Mouse (Mus musculus) embryonic stem cell, embryonic (primary cell): Measurements from ENCODE around the gene Med27.

Source experiments
- CTCF ChIA-PET, 4 experiments: fragments of 300-600 bp in 2 of 4; fragments of 350-600 bp in 2 of 4; sonication (Branson Sonifier 250); formaldehyde crosslinking; loops; one replicate each; lab custom pipeline; 2022; ENCODE audit warnings: inconsistent platforms in 2 of 4; lab: Charles Lee
- POLR2A ChIA-PET, 4 experiments: fragments of 300-600 bp in 2 of 4; fragments of 350-600 bp in 2 of 4; sonication (Branson Sonifier 250); formaldehyde crosslinking; loops; one replicate each; lab custom pipeline; 2022; ENCODE audit warnings: antibody characterized with exemption in 4 of 4, inconsistent platforms in 1 of 4; lab: Charles Lee

Gene Med27

DNA sequence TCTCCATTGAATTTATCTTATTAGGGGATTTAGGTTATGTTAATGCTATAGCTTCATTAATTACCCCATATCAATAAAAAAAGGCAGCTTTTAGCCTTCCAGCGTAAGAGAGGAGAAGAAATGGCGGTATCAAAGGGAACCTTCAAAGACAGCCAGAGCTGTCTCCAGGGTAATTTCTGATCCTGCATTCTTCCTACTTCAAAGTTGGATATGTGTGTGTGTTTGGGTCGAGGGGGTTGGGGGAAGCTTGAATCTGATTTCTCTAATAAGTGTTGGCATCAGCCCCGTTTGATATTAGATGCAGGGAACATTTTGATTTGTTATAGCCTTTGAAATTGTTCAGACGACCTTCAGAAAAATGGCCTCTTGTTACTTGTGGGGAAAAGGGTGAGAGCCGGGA lies 158.2 kb downstream of the Med27 start:
- POLR2A ChIA-PET: interaction anchor here in 3 of 4 experiments (0.6 to 3.5 kb wide), 9 partner anchors 9 to 260 kb away, joined by 3 to 10 read pairs (median 4); no protein-coding TSS in a partner anchor

DNA sequence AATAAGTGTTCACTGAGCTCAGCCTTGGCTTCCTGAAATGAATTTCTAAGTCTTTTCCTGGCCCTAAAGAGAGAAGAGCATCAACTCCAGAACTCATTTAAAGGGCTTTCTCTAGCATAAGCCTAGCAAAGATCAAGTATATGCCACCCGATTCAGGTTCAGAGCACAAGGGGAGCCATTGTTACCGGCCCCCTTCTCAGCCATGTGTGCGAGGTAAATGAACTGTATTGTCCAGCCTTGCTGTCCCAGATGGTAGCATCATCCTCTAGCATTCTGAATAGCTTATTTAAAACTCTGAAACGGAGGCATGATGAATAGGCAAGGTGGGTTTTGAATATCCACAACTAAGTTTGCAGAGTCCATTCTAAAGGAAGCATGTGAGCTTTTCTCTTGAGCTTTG lies 159.8 kb downstream of the Med27 start:
- CTCF ChIA-PET: interaction anchor here in 1 of 4 experiments (1.0 kb wide), 1 partner anchor 313 kb away, joined by 3 read pairs; no protein-coding TSS in a partner anchor
- POLR2A ChIA-PET: interaction anchor here in 2 of 4 experiments (0.6 to 3.5 kb wide), 5 partner anchors 17 to 1400 kb away, joined by 3 to 10 read pairs (median 4); no protein-coding TSS in a partner anchor

More for the DNA sequence above, 158.2 kb downstream of the Med27 start:
- CTCF ChIA-PET: no interaction called here

DNA sequence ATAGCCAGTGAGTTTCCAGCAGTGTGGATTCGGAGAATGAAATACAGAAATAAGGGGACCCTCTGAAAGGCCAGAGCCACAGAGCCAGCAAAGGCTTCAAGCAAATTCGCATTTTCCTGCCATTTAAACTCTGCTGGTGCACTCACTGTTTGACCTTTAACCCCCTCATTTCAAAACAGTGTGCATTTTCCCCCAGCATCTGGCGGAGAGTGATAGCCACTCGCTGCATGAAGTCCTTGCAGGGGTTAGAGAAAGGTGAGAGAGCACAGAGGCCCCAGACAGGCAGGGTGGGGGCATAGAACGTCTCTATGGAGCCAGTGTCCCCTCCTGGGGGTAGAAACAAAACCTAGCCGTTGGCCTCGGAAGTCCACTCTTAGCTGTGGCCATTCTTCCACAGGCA lies 166.5 kb downstream of the Med27 start:
- POLR2A ChIA-PET: interaction anchor here in 2 of 4 experiments (0.8 to 3.9 kb wide), 5 partner anchors 9 to 291 kb away, joined by 3 to 21 read pairs (median 12); no protein-coding TSS in a partner anchor
- CTCF ChIA-PET: interaction anchor here in 1 of 4 experiments (0.6 kb wide), 1 partner anchor 29 kb away, joined by 3 read pairs; no protein-coding TSS in a partner anchor

DNA sequence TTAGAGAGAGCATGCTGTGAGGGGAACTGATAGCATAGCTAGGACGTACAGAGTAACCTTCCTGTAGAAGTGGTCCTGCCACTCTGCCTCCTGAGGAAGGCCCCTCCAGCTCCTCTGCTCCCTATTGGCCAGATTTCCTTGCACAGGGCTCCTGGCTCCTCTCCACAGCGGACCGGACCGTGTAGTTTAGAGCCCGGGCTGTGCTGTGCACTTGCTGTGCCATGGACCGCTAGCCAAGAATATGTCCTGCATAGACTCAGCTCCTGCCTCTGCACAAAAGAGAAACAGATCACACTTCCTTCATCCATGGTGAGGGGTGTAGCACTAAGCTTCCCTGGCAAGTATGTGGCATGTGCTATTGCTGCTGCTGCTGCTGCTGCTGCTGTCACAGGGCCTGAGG lies 168.2 kb downstream of the Med27 start:
- POLR2A ChIA-PET: interaction anchor here in 2 of 4 experiments (0.8 to 3.9 kb wide), 7 partner anchors 9 to 26 kb away, joined by 3 to 21 read pairs (median 3); no protein-coding TSS in a partner anchor
- CTCF ChIA-PET: interaction anchor here in 1 of 4 experiments (1.2 kb wide), 1 partner anchor 759 kb away, joined by 3 read pairs; no protein-coding TSS in a partner anchor

DNA sequence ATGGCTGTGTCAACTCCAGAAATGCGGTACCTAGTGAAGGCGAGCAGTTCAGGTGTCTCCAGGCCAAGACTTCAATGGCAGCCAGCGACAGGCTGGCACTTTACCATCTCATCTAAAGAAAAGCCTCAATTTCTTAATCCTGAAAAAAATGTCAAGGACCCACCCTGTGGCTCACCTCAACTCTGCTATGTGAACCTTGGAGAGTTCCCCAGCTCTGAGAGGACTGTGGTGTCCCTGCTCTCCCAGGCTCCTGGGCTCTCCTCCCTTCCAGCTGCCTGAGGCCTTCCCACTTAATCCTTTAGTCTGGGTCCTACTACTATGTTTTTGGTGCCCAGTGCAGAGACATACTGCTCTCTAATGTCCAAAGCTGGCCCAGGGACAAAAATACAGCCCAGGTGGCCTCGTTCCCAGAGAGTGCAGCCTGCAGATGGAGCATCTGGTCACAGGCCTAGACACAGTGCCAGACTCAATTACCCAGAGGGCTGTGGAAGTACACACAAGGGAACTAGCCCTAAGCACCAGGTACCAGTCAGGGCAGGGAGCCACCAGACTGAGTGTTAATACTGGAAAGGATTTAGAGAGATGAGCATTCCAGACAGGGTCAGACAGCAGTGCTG lies 169.3 kb downstream of the Med27 start:
- ChIA-PET CTCF (no interaction called here), POLR2A (interaction anchor here in 2 of 4 experiments (0.6 to 2.2 kb wide), 2 partner anchors 8 to 11 kb away, joined by 3 to 10 read pairs; no protein-coding TSS in a partner anchor)

DNA sequence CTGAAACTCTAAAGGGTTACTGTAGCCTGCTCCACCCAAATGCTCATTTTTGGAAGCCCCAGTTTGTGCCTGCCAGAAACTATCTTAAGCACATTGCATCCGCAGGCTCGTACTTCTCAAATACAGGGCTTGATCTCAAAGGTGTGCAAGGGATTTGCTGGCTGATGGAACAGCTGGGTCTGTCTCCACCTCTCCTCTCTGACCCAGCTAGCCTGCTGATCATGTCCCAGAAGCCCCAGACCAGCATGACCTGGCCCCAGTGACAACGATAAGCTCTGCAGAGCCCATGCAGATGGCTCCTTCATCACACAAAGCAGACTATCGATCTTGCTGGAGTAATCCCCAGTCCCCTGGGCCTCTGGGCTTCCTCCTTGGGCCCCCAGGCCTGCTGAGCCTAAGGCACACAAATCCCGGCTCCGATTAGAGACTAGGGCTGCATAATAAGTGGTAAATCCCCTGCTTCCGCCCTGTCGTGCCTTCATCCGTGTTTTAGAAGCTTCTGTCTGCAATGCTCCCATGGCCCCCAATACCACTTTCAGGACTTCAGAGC lies 170.1 kb downstream of the Med27 start:
- POLR2A ChIA-PET: interaction anchor here in 3 of 4 experiments (0.6 to 1.2 kb wide), 3 partner anchors 15 to 190 kb away, joined by 3 to 5 read pairs (median 3); no protein-coding TSS in a partner anchor
- CTCF ChIA-PET: interaction anchor here in 2 of 4 experiments (0.5 to 0.6 kb wide), 2 partner anchors 146 to 151 kb away, joined by 3 read pairs; no protein-coding TSS in a partner anchor

DNA sequence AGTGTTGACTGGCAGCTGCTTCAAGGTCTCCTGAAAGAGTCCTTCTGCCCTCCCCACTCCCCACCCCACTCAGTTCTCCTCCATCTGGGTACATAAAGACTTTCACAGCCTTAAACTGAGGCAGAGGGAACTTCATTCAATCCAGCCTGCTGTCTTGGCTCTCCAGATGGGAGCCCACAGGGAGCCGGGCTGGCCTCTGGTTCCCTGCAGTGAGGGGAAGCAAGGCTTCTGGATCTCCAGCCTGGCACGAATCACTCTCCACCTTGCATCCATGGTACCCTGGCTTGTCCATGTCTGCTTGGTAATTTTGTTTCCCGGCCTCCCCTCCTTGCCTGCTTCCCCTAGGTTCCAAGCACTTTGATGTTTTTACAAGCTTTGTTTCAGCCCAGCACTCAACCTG lies 172.8 kb downstream of the Med27 start:
- CTCF ChIA-PET: interaction anchor here in 1 of 4 experiments (0.7 kb wide), 1 partner anchor 8 kb away, joined by 3 read pairs; no protein-coding TSS in a partner anchor

DNA sequence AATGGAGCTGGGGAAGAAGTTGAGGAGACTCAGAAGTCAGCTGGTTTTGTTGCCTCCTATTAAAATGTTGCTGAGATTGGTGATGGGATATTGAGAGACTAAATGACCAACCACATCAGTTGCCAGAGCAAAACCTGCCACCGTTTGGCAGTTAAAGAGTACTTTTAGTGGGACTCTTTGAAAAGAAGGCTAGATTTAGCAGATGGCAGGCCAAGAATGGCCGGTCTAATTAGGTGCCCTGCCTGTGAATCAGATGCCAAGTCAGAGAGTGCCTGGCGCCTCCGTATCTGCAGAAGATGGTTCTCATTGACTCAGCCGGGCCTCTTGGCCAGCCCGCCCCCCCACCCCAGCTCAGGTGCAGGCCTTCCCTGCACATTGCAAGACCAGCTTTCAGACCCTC lies 173.6 kb downstream of the Med27 start:
- POLR2A ChIA-PET: interaction anchor here in 1 of 4 experiments (1.1 to 1.2 kb wide), 2 partner anchors 16 to 20 kb away, joined by 3 to 5 read pairs; no protein-coding TSS in a partner anchor
- CTCF ChIA-PET: interaction anchor here in 2 of 4 experiments (0.6 to 1.1 kb wide), 3 partner anchors 9 to 275 kb away, joined by 4 read pairs; no protein-coding TSS in a partner anchor

More for the DNA sequence above, 172.8 kb downstream of the Med27 start:
- POLR2A ChIA-PET: interaction anchor here in 2 of 4 experiments (0.7 to 1.2 kb wide), 2 partner anchors 15 to 19 kb away, joined by 3 to 5 read pairs; no protein-coding TSS in a partner anchor

DNA sequence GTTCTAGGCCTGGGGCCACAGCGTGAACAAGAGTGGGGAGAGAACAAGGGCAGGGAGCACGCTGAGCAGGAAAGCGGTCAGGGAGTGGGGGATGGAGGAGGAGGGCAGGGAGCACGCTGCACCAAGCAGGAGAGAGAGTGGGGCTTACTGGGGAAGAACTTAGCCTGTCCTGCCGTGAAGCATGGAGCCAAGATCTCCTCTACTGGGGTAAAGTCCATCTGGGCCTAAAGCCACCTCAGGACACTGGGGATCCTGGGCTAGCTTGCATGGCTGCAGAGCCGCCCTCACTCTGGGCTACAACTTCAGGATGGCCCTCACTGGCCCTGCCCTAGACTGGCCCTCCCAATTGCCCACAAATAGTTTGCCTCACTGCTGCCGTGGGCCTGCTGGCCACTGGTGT lies 174.9 kb downstream of the Med27 start:
- ChIA-PET CTCF (interaction anchor here in 1 of 4 experiments (0.9 to 1.1 kb wide), 3 partner anchors 12 to 276 kb away, joined by 3 to 4 read pairs (median 3); no protein-coding TSS in a partner anchor), POLR2A (interaction anchor here in 1 of 4 experiments (1.6 kb wide), 1 partner anchor 11 kb away, joined by 3 read pairs; no protein-coding TSS in a partner anchor)

DNA sequence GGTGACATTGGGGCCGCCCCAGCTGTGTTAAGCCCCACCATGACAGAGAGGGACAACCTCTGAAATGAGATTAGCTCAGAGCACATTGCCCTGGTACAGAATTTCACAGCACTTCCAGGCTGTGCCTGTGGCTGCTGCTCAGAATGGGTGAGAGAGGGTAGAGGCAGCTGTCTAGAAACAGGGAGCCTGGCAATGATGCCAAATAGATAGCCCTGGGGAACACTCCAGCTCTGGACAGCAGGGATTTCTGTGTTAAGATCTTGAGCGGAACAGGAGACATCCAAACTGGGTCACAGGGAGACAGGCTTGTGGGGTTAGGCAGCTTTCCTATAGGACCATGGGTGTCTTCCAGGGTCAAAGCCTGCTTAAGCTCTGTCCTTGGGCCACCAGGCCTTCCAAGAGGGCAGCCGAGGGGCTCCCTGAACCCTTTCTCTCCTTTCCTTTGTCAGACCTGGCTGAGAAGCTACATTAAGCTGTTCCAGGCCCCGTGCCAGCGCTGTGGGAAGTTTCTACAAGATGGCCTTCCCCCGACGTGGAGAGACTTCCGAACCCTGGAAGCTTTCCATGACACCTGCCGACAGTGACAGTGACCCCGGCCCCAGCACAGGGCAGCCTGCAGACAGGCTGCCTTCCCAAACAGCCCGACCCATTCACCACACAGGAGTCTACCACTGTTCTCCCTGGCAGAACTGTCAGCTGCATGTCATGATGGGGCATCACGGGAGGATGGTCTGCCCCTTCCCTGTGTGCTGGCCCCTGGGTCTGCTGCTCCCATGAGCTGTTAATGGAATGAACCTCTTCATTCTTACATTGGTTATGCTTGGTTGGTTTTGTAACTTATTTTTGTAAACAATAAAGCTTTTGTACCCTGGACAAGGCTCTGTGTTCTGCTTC lies 177.5 kb downstream of the Med27 start:
- ChIA-PET CTCF (interaction anchor here (0.5 to 1.4 kb wide), 10 partner anchors 9 to 328 kb away, joined by 3 to 19 read pairs (median 4); partner anchors contain the start of gene Med27 (in 1 of the 4)), POLR2A (interaction anchor here in 2 of 4 experiments (0.7 to 3.9 kb wide), 24 partner anchors 9 to 279 kb away, joined by 3 to 11 read pairs (median 4); no protein-coding TSS in a partner anchor)

DNA sequence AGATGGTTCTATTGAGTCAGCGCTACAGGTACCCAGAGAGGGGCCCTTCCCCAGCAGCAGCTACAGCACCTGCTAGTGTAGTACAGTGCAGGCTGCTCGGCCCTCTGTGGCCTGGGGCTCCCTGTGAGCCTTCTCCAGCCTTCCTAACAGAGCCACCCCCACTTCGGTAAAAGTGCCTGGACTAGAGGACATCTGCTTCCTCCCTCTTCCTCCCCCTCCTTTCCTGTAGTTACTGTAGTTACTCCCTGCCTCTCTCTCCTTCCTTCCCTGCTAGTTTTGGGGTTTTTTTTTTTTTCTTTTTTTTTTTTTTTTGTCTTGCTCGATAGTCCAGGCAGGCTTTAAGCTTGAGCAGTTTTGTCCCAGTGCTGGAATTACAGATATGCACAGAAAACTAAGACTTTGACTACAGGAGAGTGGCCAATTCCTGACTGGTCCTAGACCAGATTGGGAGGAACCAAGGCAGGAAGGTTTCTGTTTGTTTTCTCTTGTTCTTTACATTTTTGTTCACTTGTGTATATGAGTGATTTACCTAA lies 178.7 kb downstream of the Med27 start:
- POLR2A ChIA-PET: interaction anchor here in 2 of 4 experiments (0.7 to 3.9 kb wide), 12 partner anchors 11 to 219 kb away, joined by 3 to 11 read pairs (median 5); no protein-coding TSS in a partner anchor
- CTCF ChIA-PET: interaction anchor here in 3 of 4 experiments (0.6 to 1.4 kb wide), 5 partner anchors 29 to 292 kb away, joined by 3 to 6 read pairs (median 4); no protein-coding TSS in a partner anchor

DNA sequence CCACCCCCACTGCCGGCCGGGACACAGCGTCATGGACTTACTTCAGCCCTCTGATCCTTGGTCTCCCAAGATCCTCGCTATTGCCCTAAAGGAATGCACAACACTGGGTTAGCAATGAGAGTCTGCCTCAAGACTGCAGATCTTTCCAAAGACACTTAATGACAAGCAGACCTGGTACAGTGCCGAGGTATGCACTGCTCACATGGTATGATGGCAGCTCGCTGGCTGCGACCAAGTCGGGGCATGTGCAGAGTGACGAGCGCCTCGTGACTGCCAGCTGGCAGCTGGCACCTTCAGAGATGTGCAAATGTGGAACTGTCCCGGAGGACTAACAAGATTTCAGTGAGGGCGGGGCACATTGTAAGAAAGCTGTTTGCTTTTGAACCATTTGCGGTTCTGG lies 179.6 kb downstream of the Med27 start:
- CTCF ChIA-PET: interaction anchor here in 2 of 4 experiments (1.3 to 1.4 kb wide), 2 partner anchors 11 kb away, joined by 3 to 4 read pairs; no protein-coding TSS in a partner anchor

DNA sequence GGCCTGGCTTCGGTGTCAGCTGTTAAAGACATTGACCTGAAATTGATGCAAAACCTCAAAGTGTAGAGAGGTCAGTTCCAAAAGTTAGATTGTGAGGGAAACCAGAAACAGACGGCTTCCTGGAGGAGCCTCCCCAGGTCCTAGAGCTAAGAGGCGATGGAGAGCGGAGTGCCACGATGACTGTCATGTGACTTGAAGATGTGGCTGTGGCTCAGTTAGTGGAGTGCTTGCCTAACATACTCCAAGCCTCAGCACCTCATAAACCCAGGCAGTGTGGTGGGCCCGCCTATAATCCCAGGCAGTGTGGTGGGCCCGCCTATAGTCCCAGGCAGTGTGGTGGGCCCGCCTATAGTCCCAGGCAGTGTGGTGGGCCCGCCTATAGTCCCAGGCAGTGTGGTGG lies 180.9 kb downstream of the Med27 start:
- CTCF ChIA-PET: interaction anchor here in 3 of 4 experiments (0.6 to 1.4 kb wide), 4 partner anchors 10 to 12 kb away, joined by 3 to 4 read pairs (median 3); no protein-coding TSS in a partner anchor
- POLR2A ChIA-PET: interaction anchor here in 2 of 4 experiments (1.0 to 2.7 kb wide), 3 partner anchors 13 to 103 kb away, joined by 3 to 12 read pairs (median 3); no protein-coding TSS in a partner anchor

More for the DNA sequence above, 179.6 kb downstream of the Med27 start:
- POLR2A ChIA-PET: interaction anchor here in 2 of 4 experiments (0.6 to 2.7 kb wide), 7 partner anchors 12 to 534 kb away, joined by 3 to 12 read pairs (median 4); no protein-coding TSS in a partner anchor

DNA sequence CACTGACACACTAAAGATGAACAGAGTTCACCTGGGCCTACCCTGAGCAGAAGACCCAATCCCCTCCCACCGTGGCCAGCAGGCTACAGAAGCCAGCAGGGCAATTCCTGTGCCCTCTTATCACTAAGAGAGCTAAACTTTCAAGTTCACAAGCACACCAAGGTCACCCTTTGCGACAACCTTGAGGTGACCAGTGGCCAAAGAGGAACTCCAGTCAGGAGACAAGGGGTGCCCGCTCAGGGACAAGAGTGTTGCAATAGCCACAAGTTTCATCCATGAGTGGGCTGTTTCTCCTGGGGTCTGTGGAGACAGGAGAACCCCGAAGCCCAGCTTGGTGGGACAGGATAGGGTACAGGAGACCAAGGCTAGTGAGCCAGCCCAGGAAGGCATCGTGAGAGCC lies 182.2 kb downstream of the Med27 start:
- POLR2A ChIA-PET: interaction anchor here in 2 of 4 experiments (1.3 to 1.4 kb wide), 2 partner anchors 16 to 43 kb away, joined by 3 to 6 read pairs; no protein-coding TSS in a partner anchor
- CTCF ChIA-PET: interaction anchor here in 2 of 4 experiments (1.3 to 1.7 kb wide), 2 partner anchors 8 to 328 kb away, joined by 3 to 4 read pairs; no protein-coding TSS in a partner anchor

DNA sequence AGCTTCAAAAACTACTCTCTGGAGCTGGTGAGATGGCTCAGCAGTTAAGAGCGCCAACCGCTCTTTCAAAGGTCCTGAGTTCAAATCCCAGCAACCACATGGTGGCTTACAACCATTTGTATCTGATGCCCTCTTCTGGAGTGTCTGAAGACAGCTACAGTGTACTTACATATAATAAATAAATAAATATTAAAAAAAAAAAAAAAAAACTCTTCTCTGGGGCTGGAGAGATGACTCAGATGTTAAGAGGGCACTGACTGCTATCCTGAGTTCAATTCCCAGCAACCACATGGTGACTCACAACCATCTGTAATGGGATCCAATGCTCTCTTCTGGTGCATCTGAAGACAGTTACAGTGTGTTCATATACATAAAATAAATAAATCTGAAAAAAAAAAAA lies 183.2 kb downstream of the Med27 start:
- CTCF ChIA-PET: interaction anchor here in 3 of 4 experiments (0.6 to 1.7 kb wide), 3 partner anchors 9 to 329 kb away, joined by 3 to 8 read pairs (median 4); no protein-coding TSS in a partner anchor

DNA sequence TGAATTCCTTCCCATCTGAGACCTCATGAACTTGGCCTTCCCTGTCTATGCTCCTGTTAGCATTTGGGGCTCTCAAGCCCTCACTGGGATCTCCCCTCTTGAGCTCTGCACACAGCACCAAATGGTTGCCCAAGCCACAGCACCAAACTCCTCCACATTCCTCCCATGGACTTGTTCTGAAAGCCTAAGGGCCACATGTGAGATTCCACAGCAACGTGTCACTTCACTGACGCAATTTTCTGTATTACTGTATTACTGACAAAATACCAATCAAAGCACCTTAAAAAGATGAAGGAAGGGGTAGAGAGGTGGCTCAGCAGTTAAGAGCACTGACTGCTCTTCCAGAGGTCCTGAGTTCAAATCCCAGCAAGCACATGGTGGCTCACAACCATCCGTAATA lies 185.6 kb downstream of the Med27 start:
- POLR2A ChIA-PET: interaction anchor here in 1 of 4 experiments (1.0 to 1.9 kb wide), 2 partner anchors 10 to 84 kb away, joined by 3 to 8 read pairs; no protein-coding TSS in a partner anchor
- CTCF ChIA-PET: interaction anchor here in 3 of 4 experiments (0.7 to 1.1 kb wide), 4 partner anchors 22 to 332 kb away, joined by 3 to 4 read pairs (median 3); no protein-coding TSS in a partner anchor

More for the DNA sequence above, 183.2 kb downstream of the Med27 start:
- POLR2A ChIA-PET: interaction anchor here in 3 of 4 experiments (0.7 to 1.4 kb wide), 3 partner anchors 15 to 103 kb away, joined by 3 to 6 read pairs (median 4); no protein-coding TSS in a partner anchor
